ENCODE assay signal across 7 mouse cellular contexts in genomic region chr15:78844791-78845190, GRCm38 (mm10). TPM values are rescaled to one million over a fixed set of nuclear protein-coding genes. Genes with fewer than 3 reads are reported as not detected.
DNase-seq lines count a peak whose midpoint lies in the region; ATAC-seq and TF ChIP-seq lines count a peak whose summit lies in the region.

No protein-coding gene starts in this region.

- H3K4me2 ChIP-seq in lung, embryonic 16.5 days (ENCODE audit: low read depth, low read length) = peak overlapping the region; percentile 75

- H3K79me2 ChIP-seq in C2C12 (ENCODE audit: control insufficient read depth, insufficient read depth) = peaks cover 57% of the 10 kb centered on the region

- H3K4me1 ChIP-seq in lung, embryonic 16.5 days (replicated peaks; ENCODE audit: control insufficient read depth, insufficient read depth, low read length) = peaks cover 70% of the 10 kb centered on the region

- H3K36me3 ChIP-seq in C2C12 (ENCODE audit: control insufficient read depth, insufficient read depth) = peaks cover 41% of the 10 kb centered on the region
- H3K36me3 ChIP-seq in lung, embryonic 16.5 days (ENCODE audit: control insufficient read depth, insufficient read depth, low read length) = peaks cover 26% of the 10 kb centered on the region

- H3K9ac ChIP-seq in lung, embryonic 16.5 days (ENCODE audit: low read length) = peak overlapping the region; percentile 96

- WGBS in lung, embryonic 16.5 days = 7% methylated on average over 9 of the region's 9 CpGs

- peak overlapping the region; percentile 89 for H3ac ChIP-seq in C2C12 (ENCODE audit: control insufficient read depth, insufficient read length, low read depth)

- H3K27me3 ChIP-seq in C2C12 (ENCODE audit: control insufficient read depth, insufficient read depth, insufficient read length) = no peaks in the 10 kb centered on the region
- H3K27me3 ChIP-seq in lung, embryonic 16.5 days (ENCODE audit: control insufficient read depth, insufficient read depth, low read depth, low read length) = no peaks in the 10 kb centered on the region

- DNase-seq in R1 (ENCODE audit: low read depth, low spot score) = peak; percentile 91
- peak; percentile 78 for DNase-seq in heart, adult 8-10 months (ENCODE audit: low spot score)
- DNase-seq in kidney, adult 18-20 months = peak; percentile 65
- DNase-seq in natural killer cell, adult 2 months (ENCODE audit: low spot score in 2 of 2) = no peak

- peak overlapping the region; percentile 60 for H3K4me3 ChIP-seq in C2C12 (ENCODE audit: insufficient read depth, poor library complexity, severe bottlenecking)
- peak overlapping the region; percentile 79 for H3K4me3 ChIP-seq in lung, embryonic 16.5 days (ENCODE audit: low read length)

- peak; percentile 26 for ATAC-seq in lung, embryonic 16.5 days (ENCODE audit: low read depth)
- ATAC-seq in granulocyte monocyte progenitor cell, adult 5-6 weeks (replicated peaks; ENCODE audit: poor library complexity, severe bottlenecking) = no peak

- no peaks in the 10 kb centered on the region for H3K9me3 ChIP-seq in lung, embryonic 16.5 days (ENCODE audit: control insufficient read depth, low read length)

- peaks cover 44% of the 10 kb centered on the region for H3K79me3 ChIP-seq in C2C12 (ENCODE audit: low read depth)

- peak overlapping the region; percentile 99 for H3K27ac ChIP-seq in lung, embryonic 16.5 days (ENCODE audit: low read length)

- TF ChIP-seq CTCF in C2C12 (IDR thresholded peaks at IDR 0.05; ENCODE audit: control insufficient read depth, insufficient read depth, insufficient read length) = no peak

TF ChIP-seq in C2C12, 6 proteins besides CTCF, POLR2A, EP300 and RAD21:
- TF ChIP-seq CEBPB (IDR thresholded peaks at IDR 0.05; ENCODE audit: low read depth) (no peak), MYOD1 (IDR thresholded peaks at IDR 0.05; ENCODE audit: control insufficient read depth, insufficient read length, low read depth) (no peak), USF1 (IDR thresholded peaks at IDR 0.05; ENCODE audit: low read depth) (peak; percentile 1), MAX (IDR thresholded peaks at IDR 0.05) (peak; percentile 61), FOSL1 (IDR thresholded peaks at IDR 0.05; ENCODE audit: insufficient read depth, low read length, poor library complexity, severe bottlenecking) (peak; percentile 69), MYOG (IDR thresholded peaks at IDR 0.05; ENCODE audit: control insufficient read depth, extremely low read depth, insufficient read length) (no peak)

RNA-seq across cellular contexts. Expression of gene Cdc42ep1, which starts 2.4 kb away (rescaled TPM):
- polyA plus RNA-seq in C2C12 (2012; fragmentation: generic; extraction: Trizol) = 55.2 TPM
- 10 to 100 TPM; 30.5 to 40.3 (median 39.1) TPM for total RNA-seq in heart, adult 8-10 months (2022)
- 113 TPM in 2 replicates for polyA plus RNA-seq in lung, embryonic 16.5 days (2015; fragmentation: Nextera tagmentation; extraction: Ambion mirVana)
- total RNA-seq in granulocyte monocyte progenitor cell, adult 5-6 weeks (2014; fragmentation: Nextera tagmentation) = not detected in 2 replicates
- total RNA-seq in granulocyte monocyte progenitor cell, adult 5-6 weeks (2017) = not detected in 2 replicates

RNA-seq across cellular contexts. Expression of gene Lgals2, which starts 10.5 kb away (rescaled TPM):
- 1.3 TPM for polyA plus RNA-seq in C2C12 (2012; fragmentation: generic; extraction: Trizol)
- total RNA-seq in heart, adult 8-10 months (2022) = under 1 TPM in 1 of 4 experiments, not detected in 3; 0.65 TPM
- 1.0 and 1.2 TPM in 2 replicates for polyA plus RNA-seq in lung, embryonic 16.5 days (2015; fragmentation: Nextera tagmentation; extraction: Ambion mirVana)
- not detected in 2 replicates for total RNA-seq in granulocyte monocyte progenitor cell, adult 5-6 weeks (2014; fragmentation: Nextera tagmentation)
- total RNA-seq in granulocyte monocyte progenitor cell, adult 5-6 weeks (2017) = not detected in 2 replicates

RNA-seq across cellular contexts. Expression of gene Gga1, which starts 32.2 kb away (rescaled TPM):
- polyA plus RNA-seq in C2C12 (2012; fragmentation: generic; extraction: Trizol) = 71.2 TPM
- total RNA-seq in heart, adult 8-10 months (2022) = 10 to 100 TPM; 44.8 to 49.1 (median 46.3) TPM
- polyA plus RNA-seq in lung, embryonic 16.5 days (2015; fragmentation: Nextera tagmentation; extraction: Ambion mirVana) = 58.3 and 63.1 TPM in 2 replicates
- total RNA-seq in granulocyte monocyte progenitor cell, adult 5-6 weeks (2014; fragmentation: Nextera tagmentation) = 46.3 and 48.6 TPM in 2 replicates
- 13.9 and 17.6 TPM in 2 replicates for total RNA-seq in granulocyte monocyte progenitor cell, adult 5-6 weeks (2017)

RNA-seq across cellular contexts. Expression of gene Card10, which starts 41.9 kb away (rescaled TPM):
- polyA plus RNA-seq in C2C12 (2012; fragmentation: generic; extraction: Trizol) = 0.73 TPM
- total RNA-seq in heart, adult 8-10 months (2022) = 10 to 100 TPM; 14.3 to 16.1 (median 15.2) TPM
- polyA plus RNA-seq in lung, embryonic 16.5 days (2015; fragmentation: Nextera tagmentation; extraction: Ambion mirVana) = 6.1 and 6.2 TPM in 2 replicates
- not detected in 2 replicates for total RNA-seq in granulocyte monocyte progenitor cell, adult 5-6 weeks (2014; fragmentation: Nextera tagmentation)
- 0.22 TPM in 1 of 2 replicates, not detected in the other for total RNA-seq in granulocyte monocyte progenitor cell, adult 5-6 weeks (2017)

RNA-seq across cellular contexts. Expression of gene Gm49510, which starts 54.7 kb away (rescaled TPM):
- 0.07 TPM for polyA plus RNA-seq in C2C12 (2012; fragmentation: generic; extraction: Trizol)
- total RNA-seq in heart, adult 8-10 months (2022) = not detected
- 0.16 and 0.59 TPM in 2 replicates for polyA plus RNA-seq in lung, embryonic 16.5 days (2015; fragmentation: Nextera tagmentation; extraction: Ambion mirVana)
- total RNA-seq in granulocyte monocyte progenitor cell, adult 5-6 weeks (2014; fragmentation: Nextera tagmentation) = not detected in 2 replicates
- total RNA-seq in granulocyte monocyte progenitor cell, adult 5-6 weeks (2017) = 1.1 TPM in 1 of 2 replicates, not detected in the other

Comparison
In these comparisons a context has a peak if more than half of its experiments do, and no peak if none do; other contexts are left out.
1. DNase-seq: peak in R1 (single experiment), heart, adult 8-10 months (single experiment) and kidney, adult 18-20 months (single experiment); none in natural killer cell, adult 2 months (0 of 2).
2. RNA of gene Cdc42ep1, which starts 2.4 kb away (total RNA-seq): 30.5 to 40.3 TPM in heart, adult 8-10 months; not detected in granulocyte monocyte progenitor cell, adult 5-6 weeks; every median in the first group is over 10 times any median in the second.